Mouse (Mus musculus): ENCODE results near the gene Phox2b.

GRCm38 (mm10) chr5:67097106-67098050 lies 1.7 kb downstream of the Phox2b start:
- TF ChIP-seq CTCF (IDR thresholded peaks at IDR 0.05; ENCODE audit: low read depth, low read length) (no peak), POLR2A (IDR thresholded peaks at IDR 0.05; ENCODE audit: extremely low read depth, insufficient read depth, low read length) (no peak)
